In genomic region chr3:136822431-136822830, GRCm38 (mm10) we compare ENCODE assay signal across 22 mouse cellular contexts.
DNase-seq lines count a peak whose midpoint lies in the region; TF ChIP-seq lines count a peak whose summit lies in the region.
"Had no signal": no experiment of that assay in that cellular context is flagged by ENCODE, and none has a peak within 500 bp of the region (broad histone marks: within the 10 kb centered on the region; RNA-seq: fewer than 3 reads in every experiment).

No protein-coding gene starts in this region.

- TF ChIP-seq CTCF in layer of hippocampus, adult 2 months (conservative IDR thresholded peaks at IDR 0.05): no peak
- TF ChIP-seq CTCF in MEL (IDR thresholded peaks at IDR 0.05 in 2 of 3, conservative IDR thresholded peaks at IDR 0.05 in 1 of 3; ENCODE audit: control insufficient read depth in 1 of 3, insufficient read depth in 1 of 3, low read depth in 2 of 3, low read length in 3 of 3, poor library complexity in 1 of 3, severe bottlenecking in 1 of 3): no peak

- H3K36me3 ChIP-seq in MEL (ENCODE audit: control insufficient read depth in 1 of 2, insufficient read depth in 2 of 2, low read length in 2 of 2): peaks cover 0 to 22% of the 10 kb centered on the region in 2 experiments; a peak in 3 of 4 replicates
- H3K36me3 ChIP-seq: embryonic facial prominence, embryonic 13.5 days; embryonic facial prominence, embryonic 15.5 days; forebrain, embryonic 15.5 days had no signal

- intact Hi-C loops in left cerebral cortex, postnatal 4 days (cut with DNase I): no loop called here

- H3K27ac ChIP-seq in layer of hippocampus, adult 2 months: peak overlapping the region; percentile 75; the same call in 1 of the 2 replicates
- H3K27ac ChIP-seq in MEL (ENCODE audit: control insufficient read depth, low read depth, low read length): no peak overlapping the region
- H3K27ac ChIP-seq: embryonic facial prominence, embryonic 13.5 days; embryonic facial prominence, embryonic 15.5 days; forebrain, embryonic 10.5 days; forebrain, embryonic 13.5 days; forebrain, embryonic 15.5 days had no signal

- H3K27me3 ChIP-seq in MEL (ENCODE audit: control insufficient read depth in 1 of 2, insufficient read depth in 2 of 2, low read length in 2 of 2): no peaks in the 10 kb centered on the region
- H3K27me3 ChIP-seq: embryonic facial prominence, embryonic 13.5 days; embryonic facial prominence, embryonic 15.5 days; forebrain, embryonic 13.5 days; forebrain, embryonic 15.5 days had no signal

- no peak overlapping the region for H3K9ac ChIP-seq in MEL (ENCODE audit: control insufficient read depth, low read depth, low read length, poor library complexity, severe bottlenecking)
- H3K9ac ChIP-seq: embryonic facial prominence, embryonic 13.5 days; embryonic facial prominence, embryonic 15.5 days; forebrain, embryonic 13.5 days; forebrain, embryonic 15.5 days; forebrain, postnatal 0 days had no signal

- H3K4me3 ChIP-seq in layer of hippocampus, adult 2 months: no peak overlapping the region
- H3K4me3 ChIP-seq in MEL (ENCODE audit: control insufficient read depth in 1 of 2, insufficient read depth in 1 of 2, low read depth in 2 of 2, low read length in 2 of 2): no peak overlapping the region
- H3K4me3 ChIP-seq: embryonic facial prominence, embryonic 13.5 days; embryonic facial prominence, embryonic 15.5 days; erythroblast, embryonic 14.5 days; forebrain, embryonic 10.5 days; forebrain, embryonic 13.5 days; forebrain, embryonic 15.5 days had no signal

- no peak for TF ChIP-seq POLR2A in MEL (IDR thresholded peaks at IDR 0.05; ENCODE audit: control insufficient read depth in 1 of 2, insufficient read depth in 1 of 2, low read depth in 1 of 2, low read length in 2 of 2, poor library complexity in 1 of 2)

- TF ChIP-seq EP300 in MEL (IDR thresholded peaks at IDR 0.05; ENCODE audit: low read depth in 1 of 2, low read length in 2 of 2): peak in 1 of 2 experiments; percentile 69; a peak in 2 of 4 replicates

- no peak for DNase-seq in layer of hippocampus, adult 2 months (ENCODE audit: low spot score in 2 of 2)
- no peak for DNase-seq in layer of hippocampus, adult 9-10 months (ENCODE audit: low spot score)
- DNase-seq in MEL (ENCODE audit: low read depth, low spot score): no peak
- DNase-seq in testis, postnatal 10 days (ENCODE audit: low spot score): no peak
- DNase-seq in left cerebral cortex, postnatal 4 days: no peak
- DNase-seq: adrenal gland, adult 2 months; adrenal gland, postnatal 10 days; adrenal gland, postnatal 25 days; cerebellum, adult 11 months; cerebellum, adult 18-20 months; cerebellum, adult 8-10 months; cerebellum, adult 9-11 months; cerebellum, postnatal 14 days; cerebellum, postnatal 36 days; embryo, embryonic 11 days; forebrain, postnatal 0 days had no signal

- TF ChIP-seq RAD21 in MEL (IDR thresholded peaks at IDR 0.05; ENCODE audit: low read depth, low read length): no peak

- H3K4me1 ChIP-seq in MEL (ENCODE audit: control insufficient read depth in 1 of 2, insufficient read depth in 2 of 2, low read length in 2 of 2): peaks cover 9 to 12% of the 10 kb centered on the region in 2 experiments; a peak in 3 of 4 replicates
- H3K4me1 ChIP-seq: embryonic facial prominence, embryonic 15.5 days; forebrain, embryonic 10.5 days; forebrain, embryonic 13.5 days; forebrain, embryonic 15.5 days had no signal

- H3K79me2 ChIP-seq in MEL (ENCODE audit: control insufficient read depth, insufficient read depth, low read length, poor library complexity): no peaks in the 10 kb centered on the region; the same call in 1 of the 2 replicates

- no peaks in the 10 kb centered on the region for H3K9me3 ChIP-seq in MEL (replicated peaks; ENCODE audit: insufficient read depth, low read length)
- H3K9me3 ChIP-seq: embryonic facial prominence, embryonic 13.5 days; embryonic facial prominence, embryonic 15.5 days; forebrain, embryonic 10.5 days; forebrain, embryonic 13.5 days; forebrain, embryonic 15.5 days had no signal

TF ChIP-seq in MEL, 35 proteins besides CTCF, POLR2A, EP300 and RAD21:
- TF ChIP-seq TCF12 (IDR thresholded peaks at IDR 0.05; ENCODE audit: low read depth, low read length) (peak; percentile 70), GATA1 (IDR thresholded peaks at IDR 0.05; ENCODE audit: low read depth, low read length) (0 out of 2 replicates have a peak, but pooled peaks have one; percentile 16), HCFC1 (IDR thresholded peaks at IDR 0.05; ENCODE audit: low read depth, low read length) (0 out of 2 replicates have a peak, but pooled peaks have one; percentile 17), POLR2AphosphoS5 (IDR thresholded peaks at IDR 0.05; ENCODE audit: borderline replicate concordance, low read depth, low read length) (no peak), RCOR1 (IDR thresholded peaks at IDR 0.05; ENCODE audit: low read depth, low read length) (0 out of 2 replicates have a peak, but pooled peaks have one; percentile 25), ETS1 (IDR thresholded peaks at IDR 0.05; ENCODE audit: low read depth, low read length) (peak; percentile 38; the same call in 1 of the 2 replicates), MYB (IDR thresholded peaks at IDR 0.05; ENCODE audit: low read depth, low read length) (0 out of 2 replicates have a peak, but pooled peaks have one; percentile 30), USF1 (IDR thresholded peaks at IDR 0.05; ENCODE audit: low read depth, low read length) (no peak)
